Mouse (Mus musculus) brain, embryonic 14.5 days (tissue): ENCODE results near the gene Brinp1.

Source experiments
- CTCF ChIP-seq: fragments of 200-500 bp; IDR thresholded peaks from 2 replicates; pipeline ENCODE4 v1.5.1; 2012; ENCODE audit warnings: inconsistent platforms, mild to moderate bottlenecking, moderate library complexity, borderline replicate concordance; ENCODE audit not compliant: insufficient read depth, insufficient read length; ENCODE audit errors: extremely low read depth
- POLR2A ChIP-seq: fragments of 200-500 bp; IDR thresholded peaks from 2 replicates; pipeline ENCODE4 v1.6.1; 2012; ENCODE audit warnings: mild to moderate bottlenecking, inconsistent platforms, borderline replicate concordance; ENCODE audit not compliant: poor library complexity, insufficient read depth, insufficient read length, severe bottlenecking; ENCODE audit errors: extremely low read depth

DNA sequence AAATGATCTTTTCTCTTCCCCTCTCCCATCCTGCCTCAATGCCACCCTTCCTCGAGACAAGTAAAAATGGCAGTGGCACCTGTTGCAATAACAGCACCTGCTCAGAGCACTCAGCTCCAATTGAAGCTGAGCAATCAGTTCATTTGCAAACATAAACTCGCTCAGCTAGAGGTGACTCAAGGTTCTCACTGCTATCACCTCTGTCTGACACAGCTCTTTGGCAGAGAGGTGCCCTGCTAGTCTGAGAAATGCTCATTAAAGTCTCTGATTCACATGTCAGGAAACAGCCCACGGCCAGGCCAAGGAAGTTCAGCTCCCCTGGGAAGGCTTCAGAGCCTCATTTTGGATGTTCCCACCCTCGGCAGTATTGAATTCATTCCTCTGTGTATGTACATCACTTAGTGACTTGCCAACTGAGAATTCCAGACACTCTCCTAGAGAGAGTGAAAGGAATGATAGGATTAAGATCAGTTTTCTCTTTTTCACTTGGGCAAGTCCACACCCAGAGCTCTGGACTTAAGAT is 165.7 kb downstream of the Brinp1 start:
- TF ChIP-seq CTCF = no peak
- TF ChIP-seq POLR2A = no peak
